Mouse (Mus musculus): ENCODE measurements around the gene Rtn1.

Rtn1 gene

GRCm38 (mm10) chr12:72374823-72375225 is 34.0 kb downstream of the Rtn1 start:
- DNase-seq (ENCODE audit: low spot score in 2 of 2): no peak

GRCm38 (mm10) chr12:72373916-72374615 is 34.8 kb downstream of the Rtn1 start:
- no peak for DNase-seq (ENCODE audit: low spot score in 2 of 2)

GRCm38 (mm10) chr12:72370081-72370480 is 38.8 kb downstream of the Rtn1 start:
- no peak for DNase-seq (ENCODE audit: low spot score in 2 of 2)

- no peak for DNase-seq (ENCODE audit: low spot score in 2 of 2)
Observed at GRCm38 (mm10) chr12:72366763-72367162, 42.1 kb downstream of the Rtn1 start.

- no peak for DNase-seq (ENCODE audit: low spot score in 2 of 2)
Observed at GRCm38 (mm10) chr12:72366104-72366437, 42.8 kb downstream of the Rtn1 start.

GRCm38 (mm10) chr12:72365231-72366103 is 43.4 kb downstream of the Rtn1 start:
- no peak for DNase-seq (ENCODE audit: low spot score in 2 of 2)

GRCm38 (mm10) chr12:72364543-72364942 is 44.3 kb downstream of the Rtn1 start:
- DNase-seq (ENCODE audit: low spot score in 2 of 2): no peak

- DNase-seq (ENCODE audit: low spot score in 2 of 2): no peak
Observed at GRCm38 (mm10) chr12:72361701-72362354, 47.0 kb downstream of the Rtn1 start.

GRCm38 (mm10) chr12:72360926-72361615 is 47.8 kb downstream of the Rtn1 start:
- no peak for DNase-seq (ENCODE audit: low spot score in 2 of 2)

- DNase-seq (ENCODE audit: low spot score in 2 of 2): no peak
Observed at GRCm38 (mm10) chr12:72359903-72360302, 49.0 kb downstream of the Rtn1 start.

- no peak for DNase-seq (ENCODE audit: low spot score in 2 of 2)
Observed at GRCm38 (mm10) chr12:72357667-72358420, 51.0 kb downstream of the Rtn1 start.

GRCm38 (mm10) chr12:72354241-72354640 is 54.6 kb downstream of the Rtn1 start:
- no peak for DNase-seq (ENCODE audit: low spot score in 2 of 2)

- DNase-seq (ENCODE audit: low spot score in 2 of 2): no peak
Observed at GRCm38 (mm10) chr12:72353506-72353905, 55.3 kb downstream of the Rtn1 start.

GRCm38 (mm10) chr12:72348508-72348907 is 60.3 kb downstream of the Rtn1 start:
- DNase-seq (ENCODE audit: low spot score in 2 of 2): no peak

- DNase-seq (ENCODE audit: low spot score in 2 of 2): no peak
Observed at GRCm38 (mm10) chr12:72347184-72347583, 61.7 kb downstream of the Rtn1 start.

- no peak for DNase-seq (ENCODE audit: low spot score in 2 of 2)
Observed at GRCm38 (mm10) chr12:72343639-72344038, 65.2 kb downstream of the Rtn1 start.

GRCm38 (mm10) chr12:72336009-72336408 is 72.8 kb downstream of the Rtn1 start:
- no peak for DNase-seq (ENCODE audit: low spot score in 2 of 2)

- DNase-seq (ENCODE audit: low spot score in 2 of 2): no peak
Observed at GRCm38 (mm10) chr12:72332488-72333013, 76.3 kb downstream of the Rtn1 start.

- DNase-seq (ENCODE audit: low spot score in 2 of 2): no peak
Observed at GRCm38 (mm10) chr12:72331912-72332487, 76.9 kb downstream of the Rtn1 start.

- DNase-seq (ENCODE audit: low spot score in 2 of 2): no peak
Observed at GRCm38 (mm10) chr12:72326087-72326486, 82.8 kb downstream of the Rtn1 start.

GRCm38 (mm10) chr12:72325025-72325424 is 83.8 kb downstream of the Rtn1 start:
- no peak for DNase-seq (ENCODE audit: low spot score in 2 of 2)
